Mouse (Mus musculus) stomach, postnatal 0 days (tissue): ENCODE data around the gene Uroc1. TPM values are rescaled to one million over a fixed set of nuclear protein-coding genes. Genes with fewer than 3 reads are reported as not detected.
A peak's percentile ranks its signal among the peaks of the same experiment; 100 is the strongest.

Experiments
- ATAC-seq: fragments of 200-750 bp; cut with Nextera tagmentation; 2 replicates; pipeline ENCODE4 v1.8.0; 2017; ENCODE audit not compliant: low FRiP score, low TSS enrichment
- DNase-seq: peaks from one replicate; pipeline ENCODE4 v3.0.0-alpha.2; 2016; ENCODE audit warnings: low spot score
- H3K27ac ChIP-seq: fragments of 300-500 bp; sonication (generic); replicated peaks from 2 replicates; pipeline ENCODE4 v1.5.1; 2014; ENCODE audit warnings: mild to moderate bottlenecking, control low read depth
- H3K27me3 ChIP-seq: fragments of 300-500 bp; sonication (generic); 2 replicates; pipeline ENCODE4 v1.6.1; 2014; ENCODE audit warnings: low read length; ENCODE audit not compliant: control insufficient read depth, insufficient read depth
- H3K36me3 ChIP-seq: fragments of 300-500 bp; sonication (generic); 2 replicates; pipeline ENCODE4 v1.6.1; 2014; ENCODE audit warnings: low read length, mixed read lengths; ENCODE audit not compliant: control insufficient read depth, insufficient read depth
- H3K4me1 ChIP-seq: fragments of 300-500 bp; sonication (generic); replicated peaks from 2 replicates; pipeline ENCODE4 v1.6.1; 2014; ENCODE audit warnings: antibody characterized with exemption; ENCODE audit not compliant: control insufficient read depth, insufficient read depth
- H3K4me2 ChIP-seq: fragments of 300-500 bp; sonication (generic); replicated peaks from 2 replicates; pipeline ENCODE4 v1.6.1; 2014; ENCODE audit warnings: low read depth, mild to moderate bottlenecking, control low read depth, moderate library complexity
- H3K4me3 ChIP-seq: fragments of 300-500 bp; sonication (generic); 2 replicates; pipeline ENCODE4 v1.5.1; 2014; ENCODE audit warnings: low read depth, low read length, control low read depth
- H3K9ac ChIP-seq: fragments of 300-500 bp; sonication (generic); 2 replicates; pipeline ENCODE4 v1.6.1; 2014; ENCODE audit warnings: mild to moderate bottlenecking, low read length, control low read depth, mixed read lengths
- H3K9me3 ChIP-seq: fragments of 300-500 bp; sonication (generic); 2 replicates; pipeline ENCODE4 v1.6.1; 2016; ENCODE audit warnings: low read length; ENCODE audit not compliant: control insufficient read depth
- CTCF ChIP-seq: IDR thresholded peaks from 2 replicates; pipeline ENCODE4 v1.5.1; 2016; ENCODE audit warnings: antibody characterized with exemption, low read depth, mild to moderate bottlenecking, moderate library complexity
- EP300 ChIP-seq: optimal IDR thresholded peaks from 2 replicates; pipeline ENCODE3; 2016; ENCODE audit warnings: antibody characterized with exemption
- WGBS: fragments of 180-500 bp; shearing (Covaris S2); extraction: QIAGEN DNeasy Blood & Tissue Kit; methylation state at CpG from one replicate; pipeline ENCODE4 v1.1.7; 2014; 5-methylcytosine and 5-hydroxymethylcytosine counted together
- polyA plus RNA-seq: library from polyadenylated mRNA; unstranded; fragments of >200 nt; fragmentation: Nextera tagmentation; extraction: Ambion mirVana; gene quantifications from 2 replicates; pipeline ENCODE4 v1.2.1, GENCODE M21; 2015

The Uroc1 gene
- 0.16 and 0.33 TPM in 2 replicates for polyA plus RNA-seq

DNA sequence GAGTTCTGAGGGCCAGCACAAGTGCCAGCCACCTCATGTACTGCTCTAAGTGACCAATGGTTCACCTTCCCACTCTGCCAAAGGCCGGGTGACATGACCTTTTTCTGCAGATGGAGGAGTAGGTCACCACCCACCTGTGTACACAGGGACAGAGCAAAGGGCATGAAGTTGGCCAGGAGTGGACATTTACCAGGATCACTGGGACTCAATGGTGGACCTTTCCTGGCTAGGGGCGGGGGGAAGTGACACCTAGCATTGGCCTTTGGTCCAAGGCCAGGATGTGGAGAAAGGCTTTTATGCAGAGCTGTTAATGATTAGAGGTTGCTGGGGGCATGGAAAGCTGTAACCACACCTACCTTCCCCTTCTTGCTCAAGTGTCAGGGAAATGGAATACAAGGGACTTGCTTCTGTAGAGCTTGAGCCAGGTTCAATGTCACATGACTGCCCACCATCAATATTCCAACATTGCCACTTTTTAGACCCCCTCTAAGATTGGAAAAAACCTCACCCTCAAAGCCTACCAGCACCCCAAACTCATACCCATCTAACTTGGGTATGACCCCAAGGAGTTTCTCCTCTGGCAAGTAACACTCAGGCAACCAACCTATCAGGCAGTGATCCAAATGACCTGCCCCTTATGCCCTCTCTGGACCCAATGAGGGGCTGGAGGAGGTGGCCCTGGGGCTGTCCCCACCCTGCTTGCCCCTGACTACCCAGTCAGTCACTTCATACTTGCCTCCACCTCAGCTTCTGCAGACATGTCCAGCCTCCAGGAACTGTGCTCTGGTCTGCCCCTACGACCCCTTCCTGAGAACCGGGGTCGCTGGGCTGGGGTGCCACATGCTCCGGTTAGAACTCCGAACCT lies at the start of gene Uroc1:
TSS of gene Uroc1 (plus strand) at position 724 of the 865 bp plus-strand sequence.
- TF ChIP-seq CTCF (no peak), EP300 (no peak)
- no peak for DNase-seq
- ATAC-seq: 0 out of 2 replicates have a peak, but pooled peaks have one; percentile 45

GRCm38 (mm10) chr6:90288265-90288664 lies 44.8 kb upstream of the Uroc1 start:
- H3K36me3 ChIP-seq: no peaks in the 10 kb centered on the region
- no peaks in the 10 kb centered on the region for H3K27me3 ChIP-seq
- peak; percentile 68 for TF ChIP-seq CTCF
- no peak for TF ChIP-seq EP300
- DNase-seq (peak; percentile 29), ATAC-seq (no peak)
- no peak overlapping the region for H3K9ac ChIP-seq
- no peak overlapping the region for H3K4me3 ChIP-seq
- H3K4me1 ChIP-seq: no peaks in the 10 kb centered on the region
- WGBS: 58% methylated on average over 12 of the region's 12 CpGs
- no peaks in the 10 kb centered on the region for H3K9me3 ChIP-seq
- no peak overlapping the region for H3K27ac ChIP-seq
- H3K4me2 ChIP-seq: no peak overlapping the region

More for the DNA sequence above, at the start of gene Uroc1:
- 80% methylated on average over 7 of the region's 7 CpGs for WGBS
- H3K4me2 ChIP-seq: no peak within 1 kb of the TSS
- H3K9ac ChIP-seq: no peak within 1 kb of the TSS
- H3K4me3 ChIP-seq: no peak within 1 kb of the TSS
- H3K4me1 ChIP-seq: no peaks in the 10 kb centered on the region
- no peaks in the 10 kb centered on the region for H3K9me3 ChIP-seq
- H3K36me3 ChIP-seq: no peaks in the 10 kb centered on the region
- H3K27me3 ChIP-seq: no peaks in the 10 kb centered on the region
- H3K27ac ChIP-seq: no peak within 1 kb of the TSS

GRCm38 (mm10) chr6:90300919-90301318 lies 32.2 kb upstream of the Uroc1 start, which contains the start of gene BC048671:
Gene BC048671, plus strand, starts transcription at chr6:90301219.
- H3K27me3 ChIP-seq: no peaks in the 10 kb centered on the region
- no peaks in the 10 kb centered on the region for H3K4me1 ChIP-seq
- no peak within 1 kb of the TSS for H3K27ac ChIP-seq
- no peak within 1 kb of the TSS for H3K9ac ChIP-seq
- no peaks in the 10 kb centered on the region for H3K9me3 ChIP-seq
- no peak for TF ChIP-seq CTCF
- TF ChIP-seq EP300: no peak
- DNase-seq (no peak), ATAC-seq (no peak)
- no peak within 1 kb of the TSS for H3K4me2 ChIP-seq
- no peaks in the 10 kb centered on the region for H3K36me3 ChIP-seq
- no peak within 1 kb of the TSS for H3K4me3 ChIP-seq
- WGBS: 89% methylated on average over 1 of the region's 1 CpGs

DNA sequence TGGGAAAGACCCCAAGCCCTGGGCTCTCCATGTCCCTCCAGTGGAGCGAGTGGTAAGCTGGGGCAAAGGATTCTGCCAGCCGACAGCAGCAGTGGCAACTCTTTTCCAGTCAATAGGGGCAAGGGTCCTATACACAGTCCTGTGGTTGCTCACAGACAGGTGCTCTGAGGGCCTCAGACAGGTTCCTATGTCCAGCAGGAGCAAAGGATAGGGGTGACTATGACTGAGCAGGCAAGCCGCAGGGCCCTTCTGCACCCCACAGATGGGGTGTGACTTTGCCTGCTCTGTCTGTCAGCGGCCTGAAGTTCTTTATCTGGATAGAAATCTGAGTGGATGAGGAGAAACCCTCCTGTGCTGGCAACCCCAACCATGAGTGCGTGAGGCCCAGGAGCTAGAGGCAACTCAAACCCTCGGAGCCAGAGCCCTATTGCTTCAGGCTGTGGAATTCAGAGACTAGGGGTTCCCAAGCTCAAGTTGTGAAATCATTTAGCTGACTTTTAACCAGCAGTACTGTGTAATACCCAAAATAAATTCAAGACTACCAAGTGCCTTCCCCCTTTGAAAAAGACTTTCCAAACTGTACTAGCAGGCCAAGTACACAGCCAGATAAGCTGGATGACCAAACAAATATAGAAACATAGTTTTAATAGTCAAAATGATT lies 26.6 kb upstream of the Uroc1 start:
- H3K9me3 ChIP-seq: no peaks in the 10 kb centered on the region
- ATAC-seq (no peak), DNase-seq (no peak)
- no peaks in the 10 kb centered on the region for H3K36me3 ChIP-seq
- no peak overlapping the region for H3K4me3 ChIP-seq
- no peak for TF ChIP-seq EP300
- TF ChIP-seq CTCF: no peak
- no peak overlapping the region for H3K27ac ChIP-seq
- H3K9ac ChIP-seq: no peak overlapping the region
- WGBS: 85% methylated on average over 6 of the region's 6 CpGs
- no peaks in the 10 kb centered on the region for H3K4me1 ChIP-seq
- no peak overlapping the region for H3K4me2 ChIP-seq
- H3K27me3 ChIP-seq: no peaks in the 10 kb centered on the region

DNA sequence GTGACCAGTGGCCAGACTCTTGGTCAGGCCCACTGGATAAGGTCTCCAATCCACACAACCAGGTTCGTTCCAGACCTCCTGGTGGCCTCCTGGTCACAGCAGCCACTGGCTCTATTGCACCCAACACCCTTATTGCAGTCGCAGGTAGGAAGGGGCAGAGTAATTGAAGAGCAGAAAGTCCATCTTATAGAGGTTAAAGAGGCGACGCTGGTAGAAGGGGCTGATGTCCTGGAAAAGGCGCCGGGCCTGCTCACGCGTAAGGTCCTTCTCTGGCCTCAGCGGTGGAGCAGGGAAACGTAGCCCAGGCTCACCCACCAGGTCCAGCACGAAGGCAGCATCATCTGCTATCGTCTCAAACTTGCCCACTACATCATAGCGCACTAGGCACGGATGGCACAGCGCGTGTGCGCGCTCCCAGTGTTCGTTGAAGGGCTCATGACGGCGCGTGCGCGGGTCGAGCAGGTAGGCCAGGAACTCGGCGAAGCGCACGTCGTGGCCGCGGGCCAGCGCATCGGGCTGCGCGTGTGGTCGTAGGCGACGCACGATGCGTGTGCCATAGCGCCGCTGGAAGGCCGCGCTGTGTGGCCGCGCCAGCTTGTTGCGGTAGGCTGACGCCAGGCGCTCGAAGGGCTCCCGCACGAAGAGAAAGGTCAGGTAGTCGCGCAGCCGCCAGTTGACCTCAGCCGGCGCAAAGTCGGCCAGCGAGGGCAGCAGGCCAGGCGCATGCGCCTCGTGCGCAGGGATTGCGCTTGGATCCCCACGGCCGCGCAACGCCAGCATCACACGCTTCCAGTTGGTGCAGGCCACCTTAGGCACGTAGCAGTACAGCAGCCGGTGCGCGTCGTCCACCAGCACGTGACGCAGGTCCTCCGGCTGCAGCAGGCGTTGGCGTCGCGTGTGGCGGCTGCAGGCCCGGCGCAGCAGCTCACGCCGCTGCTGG lies 24.0 kb upstream of the Uroc1 start:
- TF ChIP-seq EP300 (no peak), CTCF (no peak)
- Histone ChIP-seq H3K4me3 (no peak overlapping the region), H3K9me3 (no peaks in the 10 kb centered on the region), H3K27me3 (no peaks in the 10 kb centered on the region), H3K36me3 (no peaks in the 10 kb centered on the region), H3K4me1 (no peaks in the 10 kb centered on the region), H3K27ac (no peak overlapping the region), H3K9ac (no peak overlapping the region), H3K4me2 (no peak overlapping the region)
- no peak for DNase-seq
- WGBS: 84% methylated on average over 87 of the region's 87 CpGs
- ATAC-seq: no peak
